Mouse (Mus musculus) heart, adult 2 months (tissue): ENCODE measurements around the gene Efl1.
"Not testable (repeated sequence)": the region's sequence is repeated elsewhere in the genome, so short reads cannot be mapped to it uniquely, and the experiment has no call there.

Experiments
- CTCF ChIP-seq: fragments of 200-600 bp; IDR thresholded peaks from 2 replicates; pipeline ENCODE4 v1.8.1; 2022; ENCODE audit warnings: antibody characterized with exemption, mild to moderate bottlenecking, moderate library complexity
- EP300 ChIP-seq: fragments of 200-500 bp; IDR thresholded peaks from 2 replicates; pipeline ENCODE4 v1.6.1; 2011; ENCODE audit warnings: low read depth, low read length, control low read depth; ENCODE audit not compliant: insufficient read depth
- POLR2A ChIP-seq: fragments of 200-500 bp; IDR thresholded peaks from 2 replicates; pipeline ENCODE4 v1.6.1; 2011; ENCODE audit warnings: mild to moderate bottlenecking, low read depth, low read length, control low read depth; ENCODE audit not compliant: insufficient read depth

GRCm38 (mm10) chr7:82770957-82771660 is 122.7 kb downstream of the Efl1 start:
- TF ChIP-seq EP300, POLR2A, CTCF: not testable (repeated sequence)
